Mouse (Mus musculus): ENCODE results near the gene Abhd14b. TPM values are rescaled to one million over a fixed set of nuclear protein-coding genes. Genes with fewer than 3 reads are reported as not detected.
A peak's percentile ranks its signal among the peaks of the same experiment; 100 is the strongest.

The Abhd14b gene
- polyA plus RNA-seq, 1 experiment from 2014 or later: 15.3 TPM

GRCm38 (mm10) chr9:106411729-106412128 is 35.5 kb upstream of the Abhd14b start:
- Histone ChIP-seq H3K36me3 (no peaks in the 10 kb centered on the region), H3K9me3 (no peaks in the 10 kb centered on the region), H3K4me3 (no peak overlapping the region), H3K9ac (no peak overlapping the region), H3K4me2 (no peak overlapping the region), H3K27ac (no peak overlapping the region), H3K27me3 (no peaks in the 10 kb centered on the region), H3K4me1 (peaks cover 5% of the 10 kb centered on the region; the same call in 1 of the 2 replicates)
- ATAC-seq (ENCODE audit: borderline replicate concordance, extremely low read depth, low FRiP score, low TSS enrichment): no peak
- WGBS: 74% methylated on average over 6 of the region's 6 CpGs

- Histone ChIP-seq H3K4me2 (no peak overlapping the region), H3K9me3 (no peaks in the 10 kb centered on the region), H3K4me3 (no peak overlapping the region), H3K36me3 (no peaks in the 10 kb centered on the region), H3K27me3 (no peaks in the 10 kb centered on the region), H3K27ac (no peak overlapping the region), H3K9ac (no peak overlapping the region), H3K4me1 (peaks cover 1% of the 10 kb centered on the region; the same call in 1 of the 2 replicates)
- no peak for ATAC-seq (ENCODE audit: borderline replicate concordance, extremely low read depth, low FRiP score, low TSS enrichment)
- WGBS: 68% methylated on average over 3 of the region's 3 CpGs
Observed at GRCm38 (mm10) chr9:106412210-106412609, 35.0 kb upstream of the Abhd14b start.

- H3K4me2 ChIP-seq: no peak overlapping the region
- H3K4me1 ChIP-seq: peaks cover 15% of the 10 kb centered on the region
- 72% methylated on average over 5 of the region's 5 CpGs for WGBS
Observed at GRCm38 (mm10) chr9:106413606-106414005, 33.7 kb upstream of the Abhd14b start.

GRCm38 (mm10) chr9:106416826-106417225 is 30.4 kb upstream of the Abhd14b start:
- Histone ChIP-seq H3K4me2 (no peak overlapping the region), H3K4me1 (peaks cover 32% of the 10 kb centered on the region), H3K9ac (no peak overlapping the region), H3K4me3 (no peak overlapping the region), H3K9me3 (no peaks in the 10 kb centered on the region), H3K27ac (no peak overlapping the region), H3K27me3 (0 out of 2 replicates have a peak, but pooled peaks cover 3% of the 10 kb centered on the region), H3K36me3 (no peaks in the 10 kb centered on the region)
- ATAC-seq (ENCODE audit: borderline replicate concordance, extremely low read depth, low FRiP score, low TSS enrichment): no peak
- WGBS: 83% methylated on average over 6 of the region's 6 CpGs

More at GRCm38 (mm10) chr9:106413606-106414005, 33.7 kb upstream of the Abhd14b start:
- no peak for ATAC-seq (ENCODE audit: borderline replicate concordance, extremely low read depth, low FRiP score, low TSS enrichment)
- Histone ChIP-seq H3K4me3 (no peak overlapping the region), H3K36me3 (no peaks in the 10 kb centered on the region), H3K27ac (no peak overlapping the region), H3K9me3 (no peaks in the 10 kb centered on the region), H3K27me3 (no peaks in the 10 kb centered on the region), H3K9ac (no peak overlapping the region)

- Histone ChIP-seq H3K4me3 (peak overlapping the region; percentile 27), H3K9me3 (no peaks in the 10 kb centered on the region), H3K4me2 (peak overlapping the region; percentile 70), H3K36me3 (no peaks in the 10 kb centered on the region), H3K4me1 (peaks cover 32% of the 10 kb centered on the region), H3K27ac (peak overlapping the region; percentile 69), H3K9ac (peak overlapping the region; percentile 35), H3K27me3 (0 out of 2 replicates have a peak, but pooled peaks cover 3% of the 10 kb centered on the region)
- peak; percentile 69 for ATAC-seq (ENCODE audit: borderline replicate concordance, extremely low read depth, low FRiP score, low TSS enrichment)
- 14% methylated on average over 29 of the region's 29 CpGs for whole genome bisulfite sequencing
Observed at GRCm38 (mm10) chr9:106417841-106418625, 29.2 kb upstream of the Abhd14b start.

- ATAC-seq (ENCODE audit: borderline replicate concordance, extremely low read depth, low FRiP score, low TSS enrichment): no peak
- Histone ChIP-seq H3K9me3 (no peaks in the 10 kb centered on the region), H3K27me3 (0 out of 2 replicates have a peak, but pooled peaks cover 3% of the 10 kb centered on the region), H3K27ac (no peak overlapping the region), H3K9ac (no peak overlapping the region), H3K4me1 (peaks cover 32% of the 10 kb centered on the region), H3K4me2 (no peak overlapping the region), H3K36me3 (no peaks in the 10 kb centered on the region), H3K4me3 (no peak overlapping the region)
- 0% methylated on average over 2 of the region's 2 CpGs for WGBS
Observed at GRCm38 (mm10) chr9:106420608-106421007, 26.7 kb upstream of the Abhd14b start.

- Histone ChIP-seq H3K9me3 (no peaks in the 10 kb centered on the region), H3K27ac (no peak overlapping the region), H3K9ac (no peak overlapping the region), H3K36me3 (no peaks in the 10 kb centered on the region), H3K4me2 (peak overlapping the region; percentile 44), H3K27me3 (0 out of 2 replicates have a peak, but pooled peaks cover 3% of the 10 kb centered on the region), H3K4me3 (no peak overlapping the region), H3K4me1 (peaks cover 32% of the 10 kb centered on the region)
- peak; percentile 7; the same call in 1 of the 2 replicates for ATAC-seq (ENCODE audit: borderline replicate concordance, extremely low read depth, low FRiP score, low TSS enrichment)
- 13% methylated on average over 18 of the region's 18 CpGs for WGBS
Observed at GRCm38 (mm10) chr9:106421033-106421864, 26.0 kb upstream of the Abhd14b start.

GRCm38 (mm10) chr9:106421865-106422160 is 25.4 kb upstream of the Abhd14b start:
- Histone ChIP-seq H3K27me3 (0 out of 2 replicates have a peak, but pooled peaks cover 3% of the 10 kb centered on the region), H3K4me1 (peaks cover 32% of the 10 kb centered on the region), H3K9me3 (no peaks in the 10 kb centered on the region), H3K36me3 (no peaks in the 10 kb centered on the region), H3K4me2 (peak overlapping the region; percentile 44), H3K4me3 (no peak overlapping the region), H3K9ac (no peak overlapping the region), H3K27ac (no peak overlapping the region)
- 0% methylated on average over 3 of the region's 3 CpGs for WGBS
- peak; percentile 69 for ATAC-seq (ENCODE audit: borderline replicate concordance, extremely low read depth, low FRiP score, low TSS enrichment)

- no peaks in the 10 kb centered on the region for H3K27me3 ChIP-seq
- H3K4me3 ChIP-seq: peak overlapping the region; percentile 80
- no peaks in the 10 kb centered on the region for H3K9me3 ChIP-seq
- peaks cover 9% of the 10 kb centered on the region for H3K4me1 ChIP-seq
- ATAC-seq (ENCODE audit: borderline replicate concordance, extremely low read depth, low FRiP score, low TSS enrichment): peak; percentile 62
- WGBS: 9% methylated on average over 11 of the region's 11 CpGs
- peak overlapping the region; percentile 98 for H3K27ac ChIP-seq
- peaks cover 26% of the 10 kb centered on the region for H3K36me3 ChIP-seq
- peak overlapping the region; percentile 74 for H3K4me2 ChIP-seq
- peak overlapping the region; percentile 54 for H3K9ac ChIP-seq
Observed at GRCm38 (mm10) chr9:106428719-106429220, 18.5 kb upstream of the Abhd14b start.

- under 1% methylated on average over 54 of the region's 55 CpGs for WGBS
- ATAC-seq (ENCODE audit: borderline replicate concordance, extremely low read depth, low FRiP score, low TSS enrichment): peak; percentile 87
- no peaks in the 10 kb centered on the region for H3K9me3 ChIP-seq
- no peaks in the 10 kb centered on the region for H3K27me3 ChIP-seq
- peak within 1 kb of the TSS; percentile 98 for H3K27ac ChIP-seq
- peak within 1 kb of the TSS; percentile 80 for H3K4me3 ChIP-seq
- H3K4me2 ChIP-seq: peak within 1 kb of the TSS; percentile 74
- H3K36me3 ChIP-seq: peaks cover 28% of the 10 kb centered on the region
- peaks cover 9% of the 10 kb centered on the region for H3K4me1 ChIP-seq
- peak within 1 kb of the TSS; percentile 91 for H3K9ac ChIP-seq
Observed at GRCm38 (mm10) chr9:106429221-106430014, 17.8 kb upstream of the Abhd14b start, which contains the start of gene Rpl29. TSS of gene Rpl29 (plus strand) at chr9:106429454.

GRCm38 (mm10) chr9:106430015-106430264 is 17.3 kb upstream of the Abhd14b start:
- Histone ChIP-seq H3K9ac (peak overlapping the region; percentile 91), H3K4me2 (peak overlapping the region; percentile 74), H3K27ac (peak overlapping the region; percentile 98), H3K4me1 (peaks cover 9% of the 10 kb centered on the region), H3K27me3 (no peaks in the 10 kb centered on the region), H3K36me3 (peaks cover 28% of the 10 kb centered on the region), H3K4me3 (peak overlapping the region; percentile 80), H3K9me3 (no peaks in the 10 kb centered on the region)
- 0% methylated on average over 4 of the region's 4 CpGs for WGBS
- no peak for ATAC-seq (ENCODE audit: borderline replicate concordance, extremely low read depth, low FRiP score, low TSS enrichment)
